Mouse (Mus musculus): ENCODE measurements around the gene Mmp19.
A peak's percentile ranks its signal among the peaks of the same experiment; 100 is the strongest.
"Not testable (repeated sequence)": the region's sequence is repeated elsewhere in the genome, so short reads cannot be mapped to it uniquely, and the experiment has no call there.

Mmp19 gene

DNA sequence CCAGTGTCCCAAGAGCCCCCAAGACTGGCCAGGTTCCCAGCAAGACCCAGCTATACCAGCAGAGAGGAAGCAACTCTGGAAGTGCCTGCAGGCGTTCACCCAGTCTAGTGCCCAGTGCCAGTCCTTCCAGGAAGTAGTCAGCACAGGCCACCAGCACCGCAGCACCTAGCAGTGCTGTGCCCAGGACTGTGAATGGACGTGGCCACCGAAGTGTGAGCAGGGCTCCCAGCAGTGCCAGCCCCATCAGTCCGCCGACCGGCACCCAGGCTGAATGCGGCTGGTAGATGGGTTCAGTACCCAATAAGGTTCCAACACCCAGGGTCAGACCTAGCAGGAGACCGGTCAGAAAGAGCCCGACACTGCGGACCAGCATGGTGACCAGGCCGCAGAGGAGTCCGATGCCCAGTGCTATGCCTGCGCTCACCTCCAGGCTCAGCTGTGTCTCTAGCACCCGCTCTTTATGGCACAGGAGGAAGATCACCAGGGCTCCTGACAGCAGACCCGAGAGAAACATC is 11.3 kb downstream of the Mmp19 start:
- no peak for DNase-seq (ENCODE audit: low read depth, low spot score)

DNA sequence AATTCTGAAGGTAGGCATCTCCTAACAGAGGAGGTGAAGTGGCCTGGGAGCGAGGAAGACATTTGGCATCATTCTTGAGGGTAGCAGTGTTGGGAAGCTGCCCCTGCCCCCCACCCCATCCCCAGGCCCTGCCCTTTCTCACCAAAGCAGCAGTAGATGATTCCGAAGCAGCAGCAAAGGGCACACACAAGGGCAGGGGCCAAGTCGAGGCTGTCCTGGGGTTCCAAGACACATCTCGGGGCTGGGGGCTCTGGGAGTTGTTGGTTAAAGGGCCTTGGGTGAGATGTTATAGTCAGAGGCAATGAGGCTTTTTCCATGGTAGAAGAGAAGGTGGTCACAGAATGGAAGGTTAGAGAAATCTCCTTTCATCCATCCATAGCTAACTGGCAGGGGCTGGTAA is 12.2 kb downstream of the Mmp19 start:
- no peak for DNase-seq (ENCODE audit: low read depth, low spot score)

DNA sequence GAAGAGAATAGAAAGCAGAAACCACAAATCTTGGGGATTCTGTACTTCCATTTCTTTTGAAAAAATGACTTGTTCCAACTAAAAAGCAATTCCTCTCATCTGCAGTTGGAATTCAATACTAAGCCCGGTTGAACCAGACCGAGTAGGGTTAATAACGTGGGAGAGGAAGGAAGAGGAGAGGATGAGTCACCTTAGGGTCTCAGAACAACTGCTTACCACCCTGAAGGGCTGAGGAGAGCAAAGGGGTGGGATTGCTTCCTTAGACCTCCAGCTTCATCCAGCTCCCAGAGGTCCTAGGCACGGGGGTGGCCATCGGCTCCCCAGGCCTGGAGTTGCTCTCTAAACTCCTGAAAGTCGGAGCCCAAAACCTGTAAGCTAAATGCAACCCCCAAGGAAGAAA is 12.7 kb downstream of the Mmp19 start:
- no peak for DNase-seq (ENCODE audit: low read depth, low spot score)

DNA sequence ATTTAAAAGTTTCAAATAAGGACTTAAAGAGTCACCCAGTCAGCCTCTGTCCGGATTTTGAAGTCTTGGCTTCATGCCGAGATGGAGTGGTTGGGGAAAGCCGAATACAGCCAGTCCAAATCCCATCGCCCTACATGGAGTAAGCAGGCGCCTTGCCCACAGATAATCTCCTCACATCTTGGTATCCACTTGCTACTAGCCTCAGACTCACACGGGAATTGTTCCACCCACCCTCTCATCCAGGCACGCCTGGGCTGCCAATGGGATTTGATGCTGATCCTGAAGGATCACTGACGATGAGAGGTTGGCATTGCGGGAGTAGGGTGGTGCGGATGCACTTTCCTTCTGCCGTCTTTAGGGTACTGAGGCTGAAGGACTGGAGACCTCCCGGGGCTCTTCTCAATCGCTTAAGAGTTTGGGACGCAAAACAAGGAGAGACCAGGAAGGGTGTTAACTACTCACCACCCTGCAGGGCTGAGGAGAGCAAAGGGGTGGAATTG is 13.1 kb downstream of the Mmp19 start, which contains the start of gene Dnajc14:
Dnajc14 (plus strand) TSS at position 292 of the 500 bp plus-strand sequence.
- DNase-seq (ENCODE audit: low read depth, low spot score): no peak

DNA sequence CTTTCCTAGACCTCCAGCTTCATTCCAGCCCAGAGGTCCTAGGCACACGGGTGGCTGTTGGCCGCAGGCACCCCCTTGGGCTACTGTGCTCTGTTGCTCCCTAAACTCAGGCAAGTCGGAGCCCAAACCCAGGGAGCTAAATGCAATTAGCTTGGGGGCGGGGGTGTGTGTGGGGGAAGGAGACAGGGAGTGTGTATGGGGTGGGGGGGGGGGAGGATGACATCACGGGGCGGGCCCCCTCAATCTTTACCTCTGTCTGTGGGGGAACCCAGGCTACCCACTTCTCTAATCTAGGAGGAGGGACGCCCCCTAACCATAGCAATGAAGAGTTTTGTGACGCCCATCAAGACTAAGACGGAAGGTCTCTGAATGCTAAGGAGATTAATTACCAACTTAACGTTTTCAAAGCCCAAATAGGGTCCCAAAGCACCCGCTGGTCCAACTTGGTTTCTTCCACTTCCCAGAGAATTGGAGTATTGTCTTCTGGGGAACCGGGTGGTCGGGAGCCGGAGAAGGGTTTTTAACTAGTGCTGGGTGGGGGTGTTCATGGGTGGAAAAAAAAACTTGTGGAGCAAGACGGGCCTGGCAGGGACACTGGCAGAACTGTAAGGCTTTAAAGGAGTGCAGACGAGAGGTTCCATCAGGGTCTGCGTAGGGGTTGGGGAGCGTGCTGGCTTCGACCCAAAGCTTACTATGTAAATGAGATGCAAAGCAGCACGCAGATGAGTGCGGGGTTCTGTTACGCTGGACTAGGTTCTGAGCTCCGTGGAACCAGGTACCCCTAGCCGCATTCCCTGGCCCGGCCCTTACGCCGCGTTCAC is 13.8 kb downstream of the Mmp19 start, which contains the start of gene Tmem198b:
Tmem198b (minus strand) TSS at position 100 of the 821 bp plus-strand sequence.
- DNase-seq (ENCODE audit: low read depth, low spot score): no peak

DNA sequence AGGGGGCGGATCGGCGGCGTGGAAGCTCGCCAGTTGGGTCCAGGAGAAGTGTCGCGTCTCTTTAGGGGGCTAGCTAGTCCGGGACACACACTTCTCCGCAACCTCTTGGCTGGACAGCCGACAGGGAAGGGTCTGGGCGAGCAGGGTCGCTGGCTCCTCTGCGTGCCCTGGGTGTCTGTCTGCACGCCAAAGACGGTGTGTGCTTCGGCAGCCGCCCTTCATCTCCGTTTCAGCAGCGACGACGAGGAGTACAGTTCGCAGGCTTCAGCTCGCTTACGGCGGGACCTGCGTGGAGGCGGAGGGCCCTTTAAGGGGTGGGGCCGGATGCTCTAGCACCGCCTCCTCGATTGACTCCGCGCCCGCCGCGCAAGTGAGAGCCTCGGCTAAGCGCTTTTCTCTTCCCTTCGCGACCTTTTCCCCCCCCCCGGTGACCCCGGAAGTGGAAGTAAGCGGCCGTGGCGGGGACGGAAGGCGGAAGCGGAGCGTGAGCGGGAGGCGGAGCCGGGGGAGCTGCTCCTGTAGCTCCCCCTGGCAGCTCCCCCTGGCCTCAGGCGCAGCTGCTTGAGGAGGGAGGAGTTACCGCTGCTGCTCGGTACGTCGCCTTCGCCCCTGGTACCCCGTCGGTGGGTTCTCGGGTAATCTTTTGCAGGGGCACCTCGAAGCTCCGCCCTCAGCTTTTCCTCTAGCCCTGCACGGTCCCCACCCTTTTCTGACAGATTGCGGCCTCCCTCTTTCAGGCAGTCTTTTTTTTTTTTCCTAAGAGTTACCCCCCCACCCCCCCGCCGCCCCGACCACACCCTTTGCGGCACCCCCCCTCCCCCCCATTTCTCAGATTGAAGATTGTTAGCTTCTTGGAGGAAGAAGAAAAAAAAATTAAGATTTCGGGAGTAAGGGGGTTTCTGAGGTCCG is 14.6 kb downstream of the Mmp19 start:
- DNase-seq (ENCODE audit: low read depth, low spot score): peak; percentile 89

DNA sequence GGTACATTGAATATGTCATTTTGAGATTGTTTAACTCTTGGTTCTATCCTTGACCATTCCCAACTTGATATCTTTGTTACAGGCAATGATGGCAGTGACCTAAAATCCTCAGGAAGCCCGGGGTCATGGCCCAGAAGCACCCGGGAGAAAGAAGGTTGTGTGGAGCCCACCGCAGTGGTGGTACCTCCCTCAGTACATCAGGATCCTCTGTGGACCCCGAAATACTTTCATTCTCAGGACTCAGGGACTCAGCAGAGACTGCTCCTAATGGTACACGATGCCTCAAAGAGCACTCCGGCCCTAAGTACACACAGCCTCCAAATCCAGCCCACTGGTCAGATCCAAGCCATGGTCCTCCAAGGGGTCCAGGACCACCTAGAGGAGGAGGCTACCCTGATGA is 15.4 kb downstream of the Mmp19 start:
- DNase-seq (ENCODE audit: low read depth, low spot score): no peak

DNA sequence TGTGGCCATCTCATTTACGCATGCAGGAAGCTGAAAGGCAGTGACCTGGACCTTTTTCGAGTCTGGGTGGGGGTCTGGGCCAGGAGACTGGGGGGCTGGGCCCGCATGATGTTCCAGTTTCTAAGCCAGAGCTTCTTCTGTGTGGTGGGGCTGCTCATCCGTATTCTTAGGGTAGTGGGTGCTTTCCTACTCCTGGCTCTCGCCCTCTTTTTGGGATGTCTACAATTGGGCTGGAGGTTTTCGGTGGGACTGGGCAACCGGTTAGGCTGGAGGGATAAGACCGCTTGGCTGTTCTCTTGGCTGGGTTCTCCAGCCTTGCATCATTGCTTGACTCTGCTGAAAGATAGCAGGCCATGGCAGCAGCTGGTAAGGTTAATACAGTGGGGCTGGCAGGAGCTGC is 16.3 kb downstream of the Mmp19 start:
- DNase-seq (ENCODE audit: low read depth, low spot score): no peak

DNA sequence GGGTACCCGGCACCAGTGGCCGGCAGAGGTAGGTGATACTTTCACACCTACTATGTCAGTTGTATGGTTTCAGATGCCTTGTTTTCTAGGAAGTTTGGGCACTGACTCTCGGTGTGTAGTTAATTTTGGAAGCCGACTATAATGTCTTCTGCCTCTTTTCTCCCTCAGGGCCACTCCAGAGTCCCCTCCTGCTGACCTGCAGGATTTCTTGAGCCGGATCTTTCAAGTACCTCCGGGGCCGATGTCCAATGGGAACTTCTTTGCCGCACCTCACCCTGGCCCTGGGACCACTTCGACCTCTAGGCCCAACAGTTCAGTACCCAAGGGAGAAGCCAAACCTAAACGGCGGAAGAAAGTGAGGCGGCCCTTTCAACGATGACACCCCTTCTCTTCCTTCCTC is 26.3 kb downstream of the Mmp19 start, which contains the start of gene Sarnp:
Sarnp (plus strand) TSS at position 301 of the 400 bp plus-strand sequence.
- no peak for DNase-seq (ENCODE audit: low read depth, low spot score)

DNA sequence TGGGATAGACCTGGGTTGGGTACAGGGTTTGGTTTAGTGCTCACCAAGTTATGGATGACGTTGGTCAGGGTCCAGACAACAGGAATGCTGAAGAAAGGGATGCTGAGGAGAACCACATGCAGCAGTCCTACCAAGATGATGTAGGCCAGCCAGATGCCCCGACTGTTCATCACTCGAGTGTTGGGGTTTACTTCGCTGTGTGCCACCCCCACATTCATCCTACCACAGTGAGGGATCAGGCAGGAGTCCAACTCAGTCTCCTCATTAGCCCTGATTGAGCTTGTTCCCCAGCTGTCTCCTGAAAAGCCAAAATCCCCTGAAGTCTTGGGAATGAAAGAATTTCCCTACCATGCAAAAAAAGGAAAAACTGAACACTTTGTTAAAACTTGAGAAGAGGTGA is 29.5 kb downstream of the Mmp19 start:
- DNase-seq (ENCODE audit: low read depth, low spot score): no peak

DNA sequence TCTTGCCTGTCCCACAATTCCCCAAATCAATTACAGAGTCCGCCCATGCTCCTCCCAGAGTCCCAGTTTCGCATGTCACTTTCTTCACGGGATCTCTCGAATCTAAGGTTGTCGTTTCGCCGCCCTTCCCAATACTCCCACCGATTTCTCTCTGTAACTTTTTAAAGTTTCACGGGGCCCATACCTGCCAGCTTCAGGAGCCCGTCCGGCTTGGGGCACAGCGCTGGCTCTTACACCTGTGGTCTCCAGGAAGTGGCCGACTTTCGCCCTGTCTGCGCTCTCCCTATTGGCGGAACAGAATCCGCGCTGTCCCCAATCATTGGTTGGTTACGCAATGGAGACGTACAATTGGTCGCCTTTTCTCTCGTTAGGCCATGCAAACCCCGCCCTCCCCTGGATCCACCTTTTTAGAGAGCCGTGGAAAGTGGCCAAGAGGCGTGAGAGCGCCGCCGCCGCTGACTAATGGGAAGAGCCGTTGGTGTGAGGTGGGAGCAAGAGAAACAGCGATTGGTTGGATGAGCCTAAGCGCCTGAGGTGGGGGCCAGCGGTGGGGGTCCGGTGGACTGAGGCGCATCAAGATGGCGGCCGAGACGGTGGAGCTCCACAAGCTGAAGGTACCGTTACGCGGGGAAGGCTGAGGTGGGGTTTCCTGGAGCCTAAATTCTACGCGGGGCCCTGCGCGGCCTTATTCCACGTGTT is 30.8 kb downstream of the Mmp19 start, which contains the start of gene Ormdl2:
Ormdl2 (minus strand) TSS at position 288 of the 699 bp plus-strand sequence.
- DNase-seq (ENCODE audit: low read depth, low spot score): peak; percentile 99

DNA sequence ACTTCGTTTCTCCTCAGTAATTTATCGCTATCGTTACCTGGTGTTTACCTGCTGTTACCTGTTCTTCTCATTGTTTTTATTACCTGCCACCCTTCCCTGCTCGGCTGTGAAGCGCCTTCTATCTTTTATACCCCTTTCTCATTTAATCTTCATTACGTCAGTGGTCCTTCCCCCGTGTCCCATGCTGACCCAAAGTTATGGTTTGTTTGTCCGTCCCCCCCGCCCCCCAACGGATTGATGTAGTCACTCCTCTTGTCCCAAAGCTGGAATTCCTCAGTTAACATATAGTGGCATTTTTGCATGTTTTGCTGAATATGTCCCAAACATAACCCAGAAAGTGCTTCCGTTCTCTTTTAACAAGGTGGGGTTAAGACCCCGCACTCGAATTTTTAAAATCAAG is 31.4 kb downstream of the Mmp19 start:
- DNase-seq (ENCODE audit: low read depth, low spot score): no peak

DNA sequence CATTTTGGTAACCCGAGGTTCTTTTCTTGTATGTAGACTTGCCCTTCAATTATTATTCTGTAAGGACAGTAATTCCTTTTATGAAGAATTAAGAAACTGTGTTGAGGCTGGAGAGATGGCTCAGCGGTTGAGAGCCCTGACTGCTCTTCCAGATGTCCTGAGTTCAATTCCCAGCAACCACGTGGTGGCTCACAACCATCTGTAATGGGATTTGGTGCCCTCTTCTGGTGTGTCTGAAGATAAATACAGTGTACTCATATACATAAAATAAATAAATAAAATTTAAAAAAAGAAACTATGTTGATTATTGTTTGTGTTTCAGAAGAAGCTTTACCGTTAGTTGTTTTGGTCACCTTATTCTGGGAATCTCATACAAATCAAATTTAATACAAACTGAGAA is 32.4 kb downstream of the Mmp19 start:
- DNase-seq (ENCODE audit: low read depth, low spot score): not testable (repeated sequence)

DNA sequence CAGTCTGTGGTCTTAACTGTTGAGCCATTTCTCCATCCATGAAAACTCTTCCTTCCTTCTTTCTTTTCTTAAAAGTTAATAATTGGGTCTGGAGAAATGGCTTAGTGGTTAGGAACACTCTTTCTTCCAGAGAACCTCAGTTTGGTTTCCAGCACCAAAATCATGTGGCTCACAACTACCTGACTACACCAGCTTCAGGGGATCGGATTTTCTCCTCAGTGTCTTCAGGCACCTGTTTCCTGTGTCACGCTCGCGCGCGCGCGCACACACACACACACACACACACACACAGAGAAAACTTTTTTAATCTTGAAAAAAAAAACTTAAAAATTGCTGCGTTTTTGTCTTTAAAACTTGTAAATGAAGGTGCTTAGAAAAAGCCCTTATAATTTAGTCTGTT is 33.1 kb downstream of the Mmp19 start:
- DNase-seq (ENCODE audit: low read depth, low spot score): no peak

DNA sequence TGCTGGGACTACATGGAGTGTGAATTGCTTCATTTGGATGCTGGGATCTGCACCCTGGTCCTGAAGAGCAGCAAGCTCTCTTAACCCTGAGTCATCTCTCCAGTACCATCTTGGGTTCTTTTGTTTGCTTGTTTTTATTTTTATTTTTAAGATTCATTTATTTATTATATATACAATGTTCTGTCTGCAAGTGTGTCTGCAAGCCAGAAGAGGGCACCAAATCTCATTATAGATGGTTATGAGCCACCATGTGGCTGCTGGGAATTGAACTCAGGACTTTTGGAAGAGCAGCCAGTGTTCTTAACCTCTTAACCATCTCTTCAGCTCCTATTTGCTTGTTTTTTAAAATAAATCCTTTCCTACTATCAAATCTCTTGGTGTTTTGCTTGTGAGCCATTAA is 46.7 kb downstream of the Mmp19 start:
- no peak for DNase-seq (ENCODE audit: low read depth, low spot score)

DNA sequence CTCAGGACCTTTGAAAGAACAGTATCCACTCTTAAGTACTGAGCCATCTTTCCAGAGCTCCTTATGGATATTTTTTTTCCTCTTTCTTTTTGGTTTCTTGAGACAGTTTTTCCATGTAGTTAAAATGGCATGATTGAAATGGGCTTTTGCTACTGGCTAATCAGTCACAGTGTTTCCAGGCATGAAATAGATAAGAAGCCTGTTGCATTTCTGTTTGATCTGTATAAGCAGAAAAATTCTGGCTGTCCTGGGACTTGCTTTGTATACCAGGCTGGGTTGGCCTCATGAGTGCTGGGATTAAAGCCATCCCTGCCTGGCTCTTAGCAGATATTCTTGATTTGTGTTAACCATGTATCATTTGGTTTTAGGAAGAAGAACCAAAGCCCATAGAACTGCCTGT is 48.7 kb downstream of the Mmp19 start:
- no peak for DNase-seq (ENCODE audit: low read depth, low spot score)

DNA sequence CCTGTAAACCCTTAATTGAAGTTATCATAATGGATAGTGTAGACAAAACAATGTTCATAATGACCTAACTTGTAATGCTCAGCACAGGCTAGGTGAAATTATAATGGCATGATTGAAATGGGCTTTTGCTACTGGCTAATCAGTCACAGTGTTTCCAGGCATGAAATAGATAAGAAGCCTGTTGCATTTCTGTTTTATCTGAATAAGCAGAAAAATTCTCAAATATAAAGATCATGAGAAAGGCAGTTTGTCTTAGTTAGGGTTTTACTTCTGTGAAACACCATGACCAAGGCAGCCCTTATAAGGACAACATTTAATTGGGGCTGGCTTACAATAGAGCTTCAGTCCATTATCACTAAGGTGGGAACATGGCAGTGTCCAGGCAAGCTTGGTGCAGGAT is 49.9 kb downstream of the Mmp19 start:
- DNase-seq (ENCODE audit: low read depth, low spot score): no peak

DNA sequence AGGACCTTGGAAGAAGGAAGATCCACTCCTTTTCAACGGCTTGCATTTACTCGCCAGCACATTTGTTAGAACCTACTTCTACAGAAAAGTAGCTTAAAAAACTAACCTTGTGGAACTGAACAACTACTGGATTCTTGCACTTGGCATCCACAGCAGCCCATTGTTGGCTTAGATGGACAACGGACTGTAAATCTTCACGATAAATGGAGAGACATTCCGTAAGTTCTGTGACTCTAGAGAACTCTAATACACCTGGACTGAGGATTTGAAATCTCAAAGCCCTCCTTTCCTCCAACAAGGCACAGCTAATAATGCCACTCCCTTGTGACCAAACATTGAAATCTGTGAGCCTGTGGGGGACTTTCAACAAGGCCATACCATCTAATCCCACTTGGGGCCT is 52.5 kb downstream of the Mmp19 start:
- DNase-seq (ENCODE audit: low read depth, low spot score): no peak

DNA sequence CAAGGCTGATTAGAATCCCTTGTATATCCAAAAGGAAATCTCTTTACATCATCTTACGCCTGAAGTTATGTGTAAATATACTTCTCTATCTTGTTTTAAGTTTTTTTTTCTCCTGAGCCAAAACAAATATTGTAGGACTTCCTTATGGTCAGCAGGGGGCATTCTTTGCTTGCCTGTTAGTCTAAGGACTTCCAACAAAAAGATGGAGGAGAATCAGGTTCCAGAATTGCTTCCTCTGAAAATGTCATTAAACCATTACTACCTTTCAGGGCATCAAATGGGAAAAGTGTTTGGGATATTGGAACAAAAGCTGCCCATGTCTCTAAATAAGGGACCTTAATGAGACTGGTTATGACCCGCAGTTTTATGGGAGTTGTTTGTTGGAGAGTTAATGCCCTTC is 54.8 kb downstream of the Mmp19 start:
- DNase-seq (ENCODE audit: low read depth, low spot score): no peak

DNA sequence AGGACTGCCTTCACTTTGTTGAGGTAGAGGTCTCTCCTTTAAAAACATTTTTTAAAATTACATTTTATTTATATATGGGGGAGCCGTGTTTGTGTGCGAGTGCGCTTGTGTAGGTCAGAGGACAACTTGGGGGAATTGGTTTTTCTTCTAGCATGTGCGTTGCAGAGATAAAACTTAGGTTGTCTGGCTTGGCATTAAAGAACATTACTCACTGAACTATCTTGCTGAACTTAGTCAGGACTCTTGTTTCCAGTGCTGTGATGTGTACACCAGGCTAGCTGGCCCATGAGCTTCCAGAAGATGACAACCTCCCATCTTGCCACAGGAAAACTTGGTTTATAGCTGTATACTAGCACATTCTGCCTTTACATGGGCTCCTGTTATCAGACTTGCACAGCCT is 56.0 kb downstream of the Mmp19 start:
- DNase-seq (ENCODE audit: low read depth, low spot score): no peak

DNA sequence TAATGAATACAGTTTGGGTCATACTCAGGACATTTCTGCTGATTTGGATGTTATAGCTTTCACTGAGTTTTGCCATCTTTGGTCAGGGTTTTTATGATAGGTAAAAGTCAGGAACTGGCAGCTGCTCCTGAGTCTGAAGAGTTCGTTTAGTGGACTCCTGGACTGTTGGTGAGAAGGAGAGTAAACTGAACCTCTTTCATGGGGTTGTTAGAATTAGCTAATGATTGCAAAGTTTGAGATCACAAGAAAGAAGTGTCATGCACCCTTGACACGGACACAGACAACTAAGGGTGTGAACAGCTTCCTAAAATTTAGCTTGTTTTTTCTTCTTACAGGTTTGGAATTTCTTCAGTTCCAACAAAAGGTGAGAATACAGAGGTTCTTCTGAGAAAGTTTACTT is 57.7 kb downstream of the Mmp19 start:
- no peak for DNase-seq (ENCODE audit: low read depth, low spot score)
